Mouse (Mus musculus) E14TG2a.4 (cell line): ENCODE data around the gene Timm50.

ENCODE experiments used
- CTCF ChIP-seq: conservative IDR thresholded peaks from 2 replicates; pipeline ENCODE4 v1.5.1; 2014; ENCODE audit warnings: low read length
- NANOG ChIP-seq: IDR thresholded peaks from 2 replicates; pipeline ENCODE4 v1.6.1; 2014; ENCODE audit warnings: borderline replicate concordance, low read length, mixed read lengths
- POU5F1 ChIP-seq: IDR thresholded peaks from 2 replicates; pipeline ENCODE4 v1.6.1; 2014; ENCODE audit warnings: low read length, borderline replicate concordance

- TF ChIP-seq NANOG (no peak), CTCF (no peak), POU5F1 (no peak)
These were observed 46.6 kb upstream of the Timm50 start for GRCm38 (mm10) chr7:28358431-28358830.
